Mouse (Mus musculus) kidney, postnatal 0 days (tissue): Measurements from ENCODE around the gene Mark2. TPM values are rescaled to one million over a fixed set of nuclear protein-coding genes. Genes with fewer than 3 reads are reported as not detected.

Source experiments
- ATAC-seq: fragments of 200-750 bp; cut with Nextera tagmentation; replicated peaks from 2 replicates; pipeline ENCODE4 v1.8.0; 2017; ENCODE audit warnings: low read depth, moderate number of reproducible peaks, moderate TSS enrichment, moderate library complexity; ENCODE audit not compliant: low FRiP score
- DNase-seq: peaks from one replicate; pipeline ENCODE4 v3.0.0-alpha.2; 2016; ENCODE audit warnings: low spot score
- H3K27ac ChIP-seq: fragments of 300-500 bp; sonication (generic); 2 replicates; pipeline ENCODE4 v1.5.1; 2014; ENCODE audit warnings: mild to moderate bottlenecking
- H3K27me3 ChIP-seq: fragments of 300-500 bp; sonication (generic); 2 replicates; pipeline ENCODE4 v1.6.1; 2014; ENCODE audit warnings: low read length, mixed read lengths; ENCODE audit not compliant: insufficient read depth
- H3K36me3 ChIP-seq: fragments of 300-500 bp; sonication (generic); 2 replicates; pipeline ENCODE4 v1.6.1; 2014; ENCODE audit warnings: low read length, mixed read lengths; ENCODE audit not compliant: insufficient read depth
- H3K4me1 ChIP-seq: fragments of 300-500 bp; sonication (generic); replicated peaks from 2 replicates; pipeline ENCODE4 v1.6.1; 2014; ENCODE audit warnings: antibody characterized with exemption, low read length, mixed read lengths; ENCODE audit not compliant: insufficient read depth
- H3K4me2 ChIP-seq: fragments of 300-500 bp; sonication (generic); 2 replicates; pipeline ENCODE4 v1.6.1; 2014; ENCODE audit warnings: mild to moderate bottlenecking, low read length, moderate library complexity, mixed read lengths
- H3K4me3 ChIP-seq: fragments of 300-500 bp; sonication (generic); replicated peaks from 2 replicates; pipeline ENCODE4 v1.5.1; 2014; ENCODE audit warnings: low read depth, low read length
- H3K9ac ChIP-seq: fragments of 300-500 bp; sonication (generic); 2 replicates; pipeline ENCODE4 v1.6.1; 2014; ENCODE audit warnings: low read depth, low read length
- H3K9me3 ChIP-seq: fragments of 300-500 bp; sonication (generic); replicated peaks from 2 replicates; pipeline ENCODE4 v1.6.1; 2016; ENCODE audit warnings: low read length, inconsistent platforms, mixed read lengths
- CTCF ChIP-seq: IDR thresholded peaks from 2 replicates; pipeline ENCODE4 v1.5.1; 2016; ENCODE audit warnings: antibody characterized with exemption, low read depth, mild to moderate bottlenecking, moderate library complexity
- WGBS: fragments of 180-500 bp; shearing (Covaris S2); extraction: QIAGEN DNeasy Blood & Tissue Kit; methylation state at CpG from one replicate; pipeline ENCODE4 v1.1.7; 2014; 5-methylcytosine and 5-hydroxymethylcytosine counted together
- polyA plus RNA-seq: library from polyadenylated mRNA; unstranded; fragments of >200 nt; fragmentation: Nextera tagmentation; extraction: Ambion mirVana; gene quantifications from 2 replicates; pipeline ENCODE4 v1.2.1, GENCODE M21; 2015

Gene Mark2
- polyA plus RNA-seq, 1 experiment from 2014 or later, result 35.5 TPM

- no peaks in the 10 kb centered on the region for H3K9me3 ChIP-seq
- ATAC-seq (no peak), DNase-seq (no peak)
- no peak overlapping the region for H3K27ac ChIP-seq
- peaks cover 57% of the 10 kb centered on the region for H3K36me3 ChIP-seq
- 83% methylated on average over 6 of the region's 6 CpGs for WGBS
- no peak overlapping the region for H3K9ac ChIP-seq
- no peak for TF ChIP-seq CTCF
- no peak overlapping the region for H3K4me3 ChIP-seq
- no peak overlapping the region for H3K4me2 ChIP-seq
- H3K27me3 ChIP-seq, result no peaks in the 10 kb centered on the region
- no peaks in the 10 kb centered on the region; the same call in 1 of the 2 replicates for H3K4me1 ChIP-seq
Observed at GRCm38 (mm10) chr19:7278200-7278906, 63.3 kb downstream of the Mark2 start.

DNA sequence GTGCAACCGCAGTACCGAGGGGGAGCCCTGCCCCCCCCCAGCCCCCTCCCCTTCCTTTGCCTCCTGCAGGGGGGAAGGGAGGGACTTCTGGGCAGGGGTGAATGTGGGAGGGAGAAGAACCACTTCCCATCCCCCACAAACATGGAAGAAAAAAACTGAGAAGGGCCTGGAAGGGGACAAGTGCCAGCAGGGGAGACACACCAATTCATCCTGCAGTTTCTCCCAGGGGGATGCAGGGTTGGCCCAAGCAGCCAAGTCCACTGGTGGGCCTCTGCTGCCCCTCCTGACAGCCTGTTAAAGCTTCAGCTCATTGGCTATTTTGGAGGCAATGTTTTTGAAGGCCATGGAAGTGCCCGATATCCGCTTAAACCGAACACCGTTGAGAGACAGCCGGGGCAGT is 64.9 kb downstream of the Mark2 start:
- H3K9ac ChIP-seq, result no peak overlapping the region
- H3K4me2 ChIP-seq, result no peak overlapping the region
- H3K36me3 ChIP-seq, result peaks cover 43% of the 10 kb centered on the region
- no peak overlapping the region for H3K27ac ChIP-seq
- DNase-seq (no peak), ATAC-seq (no peak)
- TF ChIP-seq CTCF, result no peak
- H3K4me3 ChIP-seq, result no peak overlapping the region
- H3K4me1 ChIP-seq, result no peaks in the 10 kb centered on the region; the same call in 1 of the 2 replicates
- no peaks in the 10 kb centered on the region for H3K9me3 ChIP-seq
- 62% methylated on average over 7 of the region's 7 CpGs for WGBS
- H3K27me3 ChIP-seq, result no peaks in the 10 kb centered on the region

- H3K27ac ChIP-seq, result no peak overlapping the region
- H3K36me3 ChIP-seq, result peaks cover 36% of the 10 kb centered on the region
- H3K9me3 ChIP-seq, result no peaks in the 10 kb centered on the region
- H3K27me3 ChIP-seq, result no peaks in the 10 kb centered on the region
- no peak for DNase-seq
- H3K9ac ChIP-seq, result no peak overlapping the region
- no peak overlapping the region for H3K4me2 ChIP-seq
- H3K4me3 ChIP-seq, result no peak overlapping the region
- TF ChIP-seq CTCF, result no peak
- H3K4me1 ChIP-seq, result no peaks in the 10 kb centered on the region; the same call in 1 of the 2 replicates
- ATAC-seq, result no peak
- 62% methylated on average over 7 of the region's 7 CpGs for WGBS
Observed at GRCm38 (mm10) chr19:7276053-7276659, 65.5 kb downstream of the Mark2 start.

DNA sequence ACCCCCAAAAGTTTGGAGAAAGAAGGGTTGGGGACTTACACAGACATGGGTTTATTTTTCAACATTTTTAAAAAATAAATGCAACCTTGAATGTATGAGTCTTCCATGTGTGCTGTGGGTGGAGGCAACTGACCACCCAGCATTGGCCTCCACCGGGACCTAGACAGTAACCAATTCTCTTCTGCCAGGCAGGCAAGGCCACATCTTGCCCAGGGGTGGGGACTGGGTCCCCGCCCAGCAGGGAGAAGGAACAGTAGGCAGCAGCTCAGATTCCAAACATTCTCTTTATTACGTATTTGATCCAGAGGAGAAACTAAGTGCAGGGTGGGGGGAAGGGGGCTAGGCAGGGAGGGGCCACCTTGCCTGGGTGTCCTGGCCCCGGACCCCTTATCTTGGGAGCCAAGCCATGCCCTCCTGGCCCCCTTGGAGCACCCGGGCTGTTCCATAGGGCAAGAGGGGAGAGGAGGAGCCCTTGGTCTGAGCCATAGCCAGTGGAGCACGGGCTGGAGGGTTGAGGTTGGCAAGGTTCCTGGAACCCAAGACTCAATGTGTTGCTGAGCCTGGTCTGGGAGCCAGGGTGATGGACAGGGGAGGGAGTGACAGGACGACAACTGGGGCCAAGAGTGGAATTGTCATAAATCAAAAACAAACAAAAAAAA is 66.4 kb downstream of the Mark2 start:
- Histone ChIP-seq H3K4me2 (no peak overlapping the region), H3K9ac (0 out of 2 replicates have a peak overlapping the region, but pooled peaks have one; percentile 3), H3K36me3 (peaks cover 27% of the 10 kb centered on the region; the same call in 1 of the 2 replicates), H3K4me1 (no peaks in the 10 kb centered on the region; the same call in 1 of the 2 replicates), H3K9me3 (no peaks in the 10 kb centered on the region), H3K4me3 (no peak overlapping the region), H3K27me3 (no peaks in the 10 kb centered on the region), H3K27ac (0 out of 2 replicates have a peak overlapping the region, but pooled peaks have one; percentile 15)
- WGBS, result 42% methylated on average over 7 of the region's 7 CpGs
- no peak for TF ChIP-seq CTCF
- ATAC-seq (no peak), DNase-seq (no peak)

GRCm38 (mm10) chr19:7274326-7274990 is 67.2 kb downstream of the Mark2 start:
- H3K27me3 ChIP-seq, result no peaks in the 10 kb centered on the region
- TF ChIP-seq CTCF, result no peak
- H3K9me3 ChIP-seq, result no peaks in the 10 kb centered on the region
- no peak overlapping the region for H3K27ac ChIP-seq
- DNase-seq (no peak), ATAC-seq (no peak)
- H3K4me2 ChIP-seq, result no peak overlapping the region
- peaks cover 5% of the 10 kb centered on the region; the same call in 1 of the 2 replicates for H3K4me1 ChIP-seq
- H3K36me3 ChIP-seq, result peaks cover 24% of the 10 kb centered on the region; the same call in 1 of the 2 replicates
- H3K9ac ChIP-seq, result no peak overlapping the region
- no peak overlapping the region for H3K4me3 ChIP-seq
- 52% methylated on average over 13 of the region's 13 CpGs for WGBS

- DNase-seq (no peak), ATAC-seq (no peak)
- H3K36me3 ChIP-seq, result peaks cover 24% of the 10 kb centered on the region; the same call in 1 of the 2 replicates
- H3K27ac ChIP-seq, result no peak overlapping the region
- H3K9ac ChIP-seq, result no peak overlapping the region
- no peaks in the 10 kb centered on the region for H3K27me3 ChIP-seq
- no peak overlapping the region for H3K4me2 ChIP-seq
- TF ChIP-seq CTCF, result peak; percentile 47; the same call in 1 of the 2 replicates
- WGBS, result 93% methylated on average over 4 of the region's 4 CpGs
- H3K4me3 ChIP-seq, result no peak overlapping the region
- H3K4me1 ChIP-seq, result peaks cover 15% of the 10 kb centered on the region
- H3K9me3 ChIP-seq, result no peaks in the 10 kb centered on the region
Observed at GRCm38 (mm10) chr19:7273486-7273885, 68.2 kb downstream of the Mark2 start.
